Mouse (Mus musculus) spleen, postnatal 36 days (tissue): ENCODE results near the gene Spag5.
"Not testable (repeated sequence)": the region's sequence is repeated elsewhere in the genome, so short reads cannot be mapped to it uniquely, and the experiment has no call there.

Experiments
- DNase-seq, 2 experiments: peaks; one replicate each; pipeline ENCODE4 v3.0.0; 2022; ENCODE audit warnings: low spot score in 2 of 2, mixed read lengths in 1 of 2

The Spag5 gene

GRCm38 (mm10) chr11:78301357-78302084, at the start of gene Spag5:
Gene Spag5, plus strand, starts transcription at chr11:78301529.
- DNase-seq, result peak; percentile 87 to 90

GRCm38 (mm10) chr11:78256618-78257017, 44.7 kb upstream of the Spag5 start:
- DNase-seq, result no peak

GRCm38 (mm10) chr11:78260489-78261258, 40.7 kb upstream of the Spag5 start:
- no peak for DNase-seq

- DNase-seq, result peak; percentile 93
These were observed 39.7 kb upstream of the Spag5 start, which contains the start of gene 2610507B11Rik for GRCm38 (mm10) chr11:78261380-78262352. Gene 2610507B11Rik, plus strand, starts transcription at chr11:78261752.

- peak; percentile 33 to 61 for DNase-seq
These were observed 38.8 kb upstream of the Spag5 start for GRCm38 (mm10) chr11:78262550-78262949.

- DNase-seq, result no peak
These were observed 35.8 kb upstream of the Spag5 start for GRCm38 (mm10) chr11:78265571-78265970.

- DNase-seq, result no peak
These were observed 29.3 kb upstream of the Spag5 start for GRCm38 (mm10) chr11:78271986-78272385.

GRCm38 (mm10) chr11:78275596-78275995, 25.7 kb upstream of the Spag5 start:
- no peak for DNase-seq

GRCm38 (mm10) chr11:78276169-78276568, 25.2 kb upstream of the Spag5 start:
- DNase-seq, result not testable (repeated sequence)

GRCm38 (mm10) chr11:78278853-78279252, 22.5 kb upstream of the Spag5 start:
- no peak for DNase-seq

- no peak for DNase-seq
These were observed 21.7 kb upstream of the Spag5 start for GRCm38 (mm10) chr11:78279586-78279985.

- DNase-seq, result no peak
These were observed 12.1 kb upstream of the Spag5 start for GRCm38 (mm10) chr11:78289146-78289763.

- no peak for DNase-seq
These were observed 10.7 kb upstream of the Spag5 start, which contains the start of gene BC030499 for GRCm38 (mm10) chr11:78290654-78291053. Gene BC030499, plus strand, starts transcription at chr11:78290841.

- no peak for DNase-seq
These were observed 6.7 kb upstream of the Spag5 start for GRCm38 (mm10) chr11:78294585-78294984.

- DNase-seq, result no peak
These were observed 412 bp upstream of the Spag5 start for GRCm38 (mm10) chr11:78300917-78301316.

- DNase-seq, result no peak
These were observed 3.9 kb downstream of the Spag5 start for GRCm38 (mm10) chr11:78305272-78305671.

- DNase-seq, result no peak
These were observed 9.7 kb downstream of the Spag5 start for GRCm38 (mm10) chr11:78310861-78311511.

- DNase-seq, result no peak
These were observed 12.3 kb downstream of the Spag5 start for GRCm38 (mm10) chr11:78313662-78314061.

GRCm38 (mm10) chr11:78318411-78318810, 17.1 kb downstream of the Spag5 start:
- DNase-seq, result no peak

GRCm38 (mm10) chr11:78322076-78322831, 20.9 kb downstream of the Spag5 start:
- no peak for DNase-seq
